Mouse (Mus musculus) kidney, adult 2 months (tissue): Measurements from ENCODE around the gene Gsg1.

Experiments
- CTCF ChIP-seq: fragments of 200-500 bp; conservative IDR thresholded peaks from 2 replicates; pipeline ENCODE4 v1.5.1; 2011; ENCODE audit warnings: low read depth, mild to moderate bottlenecking, control low read depth, low read length, moderate library complexity, mixed read lengths; ENCODE audit not compliant: insufficient read depth, insufficient read length
- POLR2A ChIP-seq: fragments of 200-500 bp; IDR thresholded peaks from one replicate; pipeline ENCODE4 v1.6.1; 2011; ENCODE audit warnings: low read depth, low read length, control low read depth

DNA sequence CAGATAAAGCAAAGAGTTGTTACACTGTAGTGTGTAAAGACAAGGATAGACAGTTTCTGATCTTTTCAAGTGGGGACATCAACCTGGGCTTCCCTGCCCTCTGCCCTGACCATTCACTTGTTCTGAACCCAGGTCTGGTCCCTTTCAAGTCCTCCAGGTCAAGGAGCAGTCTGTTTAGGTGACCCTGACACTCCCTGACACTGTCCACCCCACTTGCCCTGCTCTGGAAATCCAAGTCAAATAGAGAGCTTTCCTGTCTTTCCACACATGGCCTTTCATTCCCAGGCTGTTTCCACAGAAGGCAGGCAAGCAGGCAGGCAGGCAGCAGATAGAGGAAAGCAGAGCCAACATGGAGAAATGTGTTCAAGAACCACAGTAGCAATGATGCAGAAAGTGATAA is 14.2 kb upstream of the Gsg1 start:
- TF ChIP-seq CTCF (no peak), POLR2A (no peak)
